Mouse (Mus musculus) CH12.LX (cell line): ENCODE measurements around the gene Rpp25l.

ENCODE experiments used
- CTCF ChIP-seq, 2 experiments: IDR thresholded peaks in 1 of 2; conservative IDR thresholded peaks in 1 of 2; 2 replicates each; pipeline ENCODE4 v1.5.1; 2011 to 2012; ENCODE audit warnings: low read depth in 2 of 2, low read length in 2 of 2, improper control_type of control experiment in 1 of 2, inconsistent platforms in 1 of 2, mild to moderate bottlenecking in 1 of 2, moderate library complexity in 1 of 2
- E2F4 ChIP-seq: IDR thresholded peaks from 2 replicates; pipeline ENCODE4 v1.6.1; 2011; ENCODE audit warnings: low read depth, low read length, improper control_type of control experiment; ENCODE audit not compliant: insufficient replicate concordance
- EP300 ChIP-seq: IDR thresholded peaks from 2 replicates; pipeline ENCODE4 v1.6.1; 2011; ENCODE audit warnings: low read length, improper control_type of control experiment
- JUN ChIP-seq: IDR thresholded peaks from 2 replicates; pipeline ENCODE4 v1.6.1; 2011; ENCODE audit warnings: low read depth, mild to moderate bottlenecking, low read length, improper control_type of control experiment, moderate library complexity; ENCODE audit not compliant: insufficient read depth
- MAX ChIP-seq: IDR thresholded peaks from 2 replicates; pipeline ENCODE4 v1.6.1; 2011; ENCODE audit warnings: low read length, improper control_type of control experiment
- NELFE ChIP-seq: IDR thresholded peaks from 2 replicates; pipeline ENCODE4 v1.6.1; 2011; ENCODE audit warnings: low read depth, low read length, improper control_type of control experiment
- PAX5 ChIP-seq: IDR thresholded peaks from 2 replicates; pipeline ENCODE4 v1.6.1; 2012; ENCODE audit warnings: low read length, inconsistent platforms, mixed read lengths
- POLR2A ChIP-seq: IDR thresholded peaks from 2 replicates; pipeline ENCODE4 v1.6.1; 2011; ENCODE audit warnings: low read depth, mild to moderate bottlenecking, improper control_type of control experiment, low read length
- TCF12 ChIP-seq: IDR thresholded peaks from 2 replicates; pipeline ENCODE4 v1.6.1; 2014; ENCODE audit warnings: low read depth, mild to moderate bottlenecking, inconsistent platforms, low read length, improper control_type of control experiment
- USF1 ChIP-seq: IDR thresholded peaks from 2 replicates; pipeline ENCODE4 v1.6.1; 2014; ENCODE audit warnings: low read depth, mild to moderate bottlenecking, inconsistent platforms, low read length, improper control_type of control experiment

- TF ChIP-seq EP300: no peak
- no peak for TF ChIP-seq CTCF (conservative IDR thresholded peaks at IDR 0.05 in 1 of 2, IDR thresholded peaks at IDR 0.05 in 1 of 2; ENCODE audit: low read depth in 2 of 2, low read length in 2 of 2)
- no peak for TF ChIP-seq E2F4
- TF ChIP-seq POLR2A: no peak
- no peak for TF ChIP-seq MAX
- TF ChIP-seq USF1: no peak
- no peak for TF ChIP-seq NELFE
- no peak for TF ChIP-seq JUN
- TF ChIP-seq PAX5: no peak
- no peak for TF ChIP-seq TCF12
Measured at GRCm38 (mm10) chr4:41711705-41712375, 1.5 kb downstream of the Rpp25l start.
